Mouse (Mus musculus): ENCODE data around the gene Mecom. TPM values are rescaled to one million over a fixed set of nuclear protein-coding genes. Genes with fewer than 3 reads are reported as not detected.

Mecom gene
- polyA plus RNA-seq, 1 experiment from 2014 or later = 44.4 TPM

GRCm38 (mm10) chr3:30163390-30163789, 384.4 kb downstream of the Mecom start:
- ATAC-seq (ENCODE audit: low FRiP score) = no peak
- no peak overlapping the region for H3K4me3 ChIP-seq
- 86% methylated on average over 4 of the region's 4 CpGs for WGBS

DNA sequence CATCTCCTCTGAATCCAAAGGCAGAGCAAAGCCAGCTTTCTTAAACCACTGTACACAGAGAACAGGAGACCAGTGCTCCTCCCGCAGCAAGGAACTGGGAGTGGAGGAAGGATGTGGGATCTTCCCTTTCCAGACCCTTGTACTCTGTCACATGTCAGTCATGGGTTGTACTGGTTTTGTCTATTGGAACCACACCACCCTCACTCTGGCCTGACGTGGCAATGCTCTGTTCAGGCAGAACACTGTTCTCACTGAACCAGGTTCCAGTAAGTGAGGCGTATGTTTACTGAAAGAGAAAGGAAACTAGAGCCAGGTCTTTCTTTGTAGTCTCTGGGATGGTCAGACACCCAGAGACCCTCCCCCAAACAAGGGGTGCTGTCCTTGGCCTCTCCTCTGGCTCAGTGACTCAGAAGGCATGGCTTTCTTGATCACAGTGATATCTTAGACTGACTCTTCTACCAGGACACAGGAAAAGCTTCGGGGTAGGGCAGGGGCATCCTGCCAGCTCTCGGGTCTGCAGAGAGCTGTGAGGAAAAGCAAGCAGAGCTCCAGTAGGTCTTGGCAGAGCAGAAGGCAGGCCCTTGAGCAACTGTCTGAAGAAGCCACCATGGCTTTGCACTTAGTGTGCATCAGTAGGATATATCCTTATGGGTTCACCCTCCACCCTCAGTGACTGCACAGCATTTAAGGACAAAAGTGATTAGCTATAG, 386.7 kb downstream of the Mecom start:
- Histone ChIP-seq H3K4me2 (replicated peaks) (no peak overlapping the region), H3K27me3 (no peaks in the 10 kb centered on the region), H3K27ac (no peak overlapping the region), H3K4me1 (peaks cover 7% of the 10 kb centered on the region), H3K9me3 (replicated peaks) (no peaks in the 10 kb centered on the region), H3K4me3 (no peak overlapping the region), H3K36me3 (no peaks in the 10 kb centered on the region), H3K9ac (no peak overlapping the region)
- 81% methylated on average over 5 of the region's 5 CpGs for WGBS
- no peak for ATAC-seq (ENCODE audit: low FRiP score)

More at GRCm38 (mm10) chr3:30163390-30163789, 384.4 kb downstream of the Mecom start:
- no peaks in the 10 kb centered on the region for H3K4me1 ChIP-seq
- H3K9me3 ChIP-seq (replicated peaks) = no peaks in the 10 kb centered on the region
- no peak overlapping the region for H3K9ac ChIP-seq
- no peak overlapping the region for H3K4me2 ChIP-seq (replicated peaks)
- H3K36me3 ChIP-seq = no peaks in the 10 kb centered on the region
- H3K27ac ChIP-seq = no peak overlapping the region
- no peaks in the 10 kb centered on the region for H3K27me3 ChIP-seq

- peaks cover 7% of the 10 kb centered on the region for H3K4me1 ChIP-seq
- no peak for ATAC-seq (ENCODE audit: low FRiP score)
- WGBS = 81% methylated on average over 5 of the region's 5 CpGs
- no peaks in the 10 kb centered on the region for H3K9me3 ChIP-seq (replicated peaks)
- H3K4me3 ChIP-seq = no peak overlapping the region
- no peak overlapping the region for H3K4me2 ChIP-seq (replicated peaks)
- H3K9ac ChIP-seq = no peak overlapping the region
- H3K36me3 ChIP-seq = no peaks in the 10 kb centered on the region
- no peak overlapping the region for H3K27ac ChIP-seq
- no peaks in the 10 kb centered on the region for H3K27me3 ChIP-seq
Observed at GRCm38 (mm10) chr3:30160346-30160745, 387.5 kb downstream of the Mecom start.

GRCm38 (mm10) chr3:30157128-30157670, 390.6 kb downstream of the Mecom start:
- 78% methylated on average over 7 of the region's 7 CpGs for WGBS
- ATAC-seq (ENCODE audit: low FRiP score) = no peak

GRCm38 (mm10) chr3:30154390-30154789, 393.4 kb downstream of the Mecom start:
- H3K4me2 ChIP-seq (replicated peaks) = no peak overlapping the region
- no peak for ATAC-seq (ENCODE audit: low FRiP score)
- 81% methylated on average over 7 of the region's 7 CpGs for WGBS
- H3K36me3 ChIP-seq = no peaks in the 10 kb centered on the region
- no peak overlapping the region for H3K27ac ChIP-seq
- no peak overlapping the region for H3K9ac ChIP-seq
- H3K4me3 ChIP-seq = no peak overlapping the region
- H3K9me3 ChIP-seq (replicated peaks) = no peaks in the 10 kb centered on the region
- 0 out of 2 replicates have a peak, but pooled peaks cover 2% of the 10 kb centered on the region for H3K27me3 ChIP-seq
- H3K4me1 ChIP-seq = peaks cover 24% of the 10 kb centered on the region

More at GRCm38 (mm10) chr3:30157128-30157670, 390.6 kb downstream of the Mecom start:
- H3K9me3 ChIP-seq (replicated peaks) = no peaks in the 10 kb centered on the region
- H3K4me1 ChIP-seq = peaks cover 19% of the 10 kb centered on the region
- no peak overlapping the region for H3K4me2 ChIP-seq (replicated peaks)
- no peak overlapping the region for H3K27ac ChIP-seq
- no peak overlapping the region for H3K9ac ChIP-seq
- H3K27me3 ChIP-seq = no peaks in the 10 kb centered on the region
- no peaks in the 10 kb centered on the region for H3K36me3 ChIP-seq
- H3K4me3 ChIP-seq = no peak overlapping the region

GRCm38 (mm10) chr3:30153923-30154331, 393.9 kb downstream of the Mecom start:
- no peak overlapping the region for H3K4me2 ChIP-seq (replicated peaks)
- no peaks in the 10 kb centered on the region for H3K36me3 ChIP-seq
- no peak overlapping the region for H3K4me3 ChIP-seq
- 34% methylated on average over 3 of the region's 3 CpGs for WGBS
- H3K4me1 ChIP-seq = peaks cover 24% of the 10 kb centered on the region
- no peak overlapping the region for H3K9ac ChIP-seq
- peak; percentile 90 for ATAC-seq (ENCODE audit: low FRiP score)
- no peaks in the 10 kb centered on the region for H3K9me3 ChIP-seq (replicated peaks)
- H3K27me3 ChIP-seq = 0 out of 2 replicates have a peak, but pooled peaks cover 2% of the 10 kb centered on the region
- no peak overlapping the region for H3K27ac ChIP-seq

DNA sequence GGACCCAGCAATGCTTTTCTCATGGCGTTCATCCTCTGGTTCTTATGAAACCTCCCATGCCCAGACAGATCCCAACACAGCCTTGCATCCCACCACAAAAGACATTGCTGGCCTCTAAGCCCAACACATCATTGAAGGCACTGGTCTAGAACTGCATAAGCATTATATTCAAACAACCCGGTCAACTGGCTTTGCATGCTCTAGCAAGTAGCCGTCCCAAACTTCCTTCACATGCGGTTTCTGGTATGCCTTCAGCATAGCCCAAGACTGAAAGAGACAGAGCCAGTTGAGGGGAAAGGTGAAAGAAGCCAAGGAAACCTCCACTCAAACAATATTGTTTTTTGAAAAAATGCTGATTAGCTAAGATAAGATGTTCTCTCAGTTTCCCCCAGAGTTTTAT, 397.7 kb downstream of the Mecom start:
- Histone ChIP-seq H3K9ac (no peak overlapping the region), H3K4me3 (no peak overlapping the region), H3K4me1 (peaks cover 17% of the 10 kb centered on the region), H3K4me2 (replicated peaks) (no peak overlapping the region), H3K9me3 (replicated peaks) (no peaks in the 10 kb centered on the region), H3K36me3 (no peaks in the 10 kb centered on the region), H3K27me3 (0 out of 2 replicates have a peak, but pooled peaks cover 2% of the 10 kb centered on the region), H3K27ac (no peak overlapping the region)
- WGBS = 83% methylated on average over 4 of the region's 4 CpGs
- ATAC-seq (ENCODE audit: low FRiP score) = no peak

- no peak overlapping the region for H3K9ac ChIP-seq
- no peak overlapping the region for H3K4me2 ChIP-seq (replicated peaks)
- H3K9me3 ChIP-seq (replicated peaks) = no peaks in the 10 kb centered on the region
- no peak overlapping the region for H3K4me3 ChIP-seq
- H3K27me3 ChIP-seq = 0 out of 2 replicates have a peak, but pooled peaks cover 2% of the 10 kb centered on the region
- ATAC-seq (ENCODE audit: low FRiP score) = no peak
- H3K27ac ChIP-seq = no peak overlapping the region
- H3K4me1 ChIP-seq = peaks cover 17% of the 10 kb centered on the region
- H3K36me3 ChIP-seq = no peaks in the 10 kb centered on the region
- 86% methylated on average over 8 of the region's 8 CpGs for WGBS
Observed at GRCm38 (mm10) chr3:30148378-30149079, 399.3 kb downstream of the Mecom start.

GRCm38 (mm10) chr3:30145051-30145450, 402.8 kb downstream of the Mecom start:
- no peak overlapping the region for H3K4me2 ChIP-seq (replicated peaks)
- H3K9ac ChIP-seq = no peak overlapping the region
- H3K9me3 ChIP-seq (replicated peaks) = no peaks in the 10 kb centered on the region
- H3K36me3 ChIP-seq = no peaks in the 10 kb centered on the region
- ATAC-seq (ENCODE audit: low FRiP score) = no peak
- no peak overlapping the region for H3K27ac ChIP-seq
- 88% methylated on average over 5 of the region's 5 CpGs for WGBS
- H3K4me3 ChIP-seq = no peak overlapping the region
- H3K4me1 ChIP-seq = peaks cover 9% of the 10 kb centered on the region
- no peaks in the 10 kb centered on the region for H3K27me3 ChIP-seq

GRCm38 (mm10) chr3:30143961-30144411, 403.8 kb downstream of the Mecom start:
- Histone ChIP-seq H3K27ac (no peak overlapping the region), H3K9ac (no peak overlapping the region), H3K4me1 (peaks cover 9% of the 10 kb centered on the region), H3K4me2 (replicated peaks) (no peak overlapping the region; the same call in 1 of the 2 replicates), H3K4me3 (no peak overlapping the region), H3K9me3 (replicated peaks) (no peaks in the 10 kb centered on the region), H3K27me3 (no peaks in the 10 kb centered on the region), H3K36me3 (no peaks in the 10 kb centered on the region)
- 33% methylated on average over 11 of the region's 11 CpGs for WGBS
- ATAC-seq (ENCODE audit: low FRiP score) = peak; percentile 48

- no peak overlapping the region for H3K4me2 ChIP-seq (replicated peaks)
- no peaks in the 10 kb centered on the region for H3K27me3 ChIP-seq
- no peaks in the 10 kb centered on the region for H3K9me3 ChIP-seq (replicated peaks)
- H3K36me3 ChIP-seq = no peaks in the 10 kb centered on the region
- no peak overlapping the region for H3K27ac ChIP-seq
- 83% methylated on average over 2 of the region's 2 CpGs for WGBS
- peaks cover 9% of the 10 kb centered on the region for H3K4me1 ChIP-seq
- ATAC-seq (ENCODE audit: low FRiP score) = no peak
- no peak overlapping the region for H3K9ac ChIP-seq
- H3K4me3 ChIP-seq = no peak overlapping the region
Observed at GRCm38 (mm10) chr3:30143440-30143839, 404.4 kb downstream of the Mecom start.

DNA sequence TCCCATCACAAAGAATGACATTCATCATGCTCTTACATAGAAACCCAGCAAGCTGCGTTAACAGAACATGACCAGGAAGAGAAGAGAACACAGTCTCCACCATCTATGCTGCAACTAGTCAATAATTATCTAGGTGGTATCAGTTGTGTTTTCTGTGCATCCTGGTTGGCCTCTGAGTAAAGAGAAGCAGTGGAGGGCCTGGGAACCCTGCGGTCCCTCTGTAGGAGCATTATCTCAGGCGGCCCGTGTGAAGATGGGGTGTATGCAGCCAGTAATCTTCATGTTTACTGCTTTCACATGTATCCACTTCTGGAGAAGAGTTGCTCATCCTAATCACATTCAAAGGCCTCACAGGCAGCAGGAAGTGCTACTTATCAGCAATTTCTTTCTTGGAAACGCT, 407.5 kb downstream of the Mecom start:
- Histone ChIP-seq H3K9me3 (replicated peaks) (no peaks in the 10 kb centered on the region), H3K9ac (no peak overlapping the region), H3K4me3 (no peak overlapping the region), H3K4me2 (replicated peaks) (no peak overlapping the region), H3K36me3 (no peaks in the 10 kb centered on the region), H3K4me1 (peaks cover 9% of the 10 kb centered on the region), H3K27me3 (no peaks in the 10 kb centered on the region), H3K27ac (no peak overlapping the region)
- WGBS = 87% methylated on average over 5 of the region's 5 CpGs
- ATAC-seq (ENCODE audit: low FRiP score) = no peak
